Mouse (Mus musculus) layer of hippocampus, postnatal 25 days (tissue): ENCODE data around the gene Srebf1. TPM values are rescaled to one million over a fixed set of nuclear protein-coding genes. Genes with fewer than 3 reads are reported as not detected.

Source experiments
- DNase-seq, 2 experiments: peaks; one replicate each; pipeline ENCODE4 v3.0.0; 2022; ENCODE audit warnings: mixed read lengths in 2 of 2, low spot score in 1 of 2; ENCODE audit errors: extremely low spot score in 1 of 2
- total RNA-seq, 2 experiments: library from RNA; stranded (reverse); gene quantifications; 2 replicates each; pipeline ENCODE4 v1.2.3; 2021

Gene Srebf1
- total RNA-seq, 2 experiments from 2014 or later, result 49.9 to 58.1 TPM

DNA sequence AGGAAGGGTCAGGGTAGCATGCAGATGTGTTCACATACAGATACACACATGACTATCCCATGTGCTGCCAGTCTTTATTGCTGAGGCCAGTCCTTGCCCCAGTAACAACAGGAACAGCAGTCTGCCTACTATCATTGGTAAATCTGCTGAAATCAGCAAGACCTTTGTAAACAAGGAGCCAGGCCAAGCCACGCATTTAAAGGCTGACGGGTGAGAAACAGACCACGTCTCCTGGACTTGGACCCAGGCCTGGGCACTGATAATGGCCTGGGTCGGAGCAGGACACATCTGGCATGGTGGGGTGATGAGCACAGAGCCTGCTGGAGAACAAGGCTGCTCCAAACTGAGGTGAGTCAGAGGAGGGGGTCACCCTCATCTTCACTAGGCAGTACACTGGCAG is 18.1 kb upstream of the Srebf1 start:
- no peak for DNase-seq

DNA sequence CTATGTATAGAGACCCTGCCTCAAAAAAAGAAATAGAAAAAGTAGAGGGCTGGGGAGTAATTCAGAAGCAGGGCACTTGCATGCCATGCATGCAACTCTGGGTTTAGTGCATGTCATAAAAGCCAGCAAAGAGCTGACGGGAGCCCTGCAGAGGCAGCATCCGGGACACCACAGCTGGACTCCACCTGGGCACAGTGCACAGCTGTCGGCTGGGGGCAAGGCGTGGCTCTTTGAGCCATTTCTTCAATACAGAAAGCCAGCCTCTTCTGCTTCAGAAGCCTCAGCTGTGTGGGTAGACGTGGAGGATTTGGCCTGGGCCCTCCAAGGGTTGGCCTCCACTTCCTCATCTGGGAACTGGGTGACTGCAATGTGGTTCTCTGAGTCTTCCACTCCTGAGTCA is 13.0 kb upstream of the Srebf1 start:
- no peak for DNase-seq

DNA sequence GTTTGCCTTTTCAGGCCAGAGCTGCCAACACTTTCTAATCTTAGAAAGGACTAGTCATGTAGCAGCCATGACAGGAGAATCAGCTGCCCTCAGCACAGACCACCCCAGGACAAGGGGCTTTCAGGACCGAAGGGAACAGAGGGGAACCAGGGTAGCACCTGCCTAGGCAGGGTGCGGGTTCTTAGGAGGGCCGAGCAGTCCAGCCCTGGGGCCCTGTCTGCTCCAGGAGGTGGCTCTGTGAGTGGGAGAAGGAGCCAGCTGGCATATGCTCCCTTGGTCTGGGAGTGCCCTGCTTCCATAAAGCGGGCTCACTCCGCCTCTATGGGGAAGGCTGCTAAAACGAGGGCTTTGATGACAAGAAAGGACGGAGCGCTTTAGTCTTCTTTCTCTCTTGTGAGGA is 10.9 kb upstream of the Srebf1 start:
- no peak for DNase-seq

DNA sequence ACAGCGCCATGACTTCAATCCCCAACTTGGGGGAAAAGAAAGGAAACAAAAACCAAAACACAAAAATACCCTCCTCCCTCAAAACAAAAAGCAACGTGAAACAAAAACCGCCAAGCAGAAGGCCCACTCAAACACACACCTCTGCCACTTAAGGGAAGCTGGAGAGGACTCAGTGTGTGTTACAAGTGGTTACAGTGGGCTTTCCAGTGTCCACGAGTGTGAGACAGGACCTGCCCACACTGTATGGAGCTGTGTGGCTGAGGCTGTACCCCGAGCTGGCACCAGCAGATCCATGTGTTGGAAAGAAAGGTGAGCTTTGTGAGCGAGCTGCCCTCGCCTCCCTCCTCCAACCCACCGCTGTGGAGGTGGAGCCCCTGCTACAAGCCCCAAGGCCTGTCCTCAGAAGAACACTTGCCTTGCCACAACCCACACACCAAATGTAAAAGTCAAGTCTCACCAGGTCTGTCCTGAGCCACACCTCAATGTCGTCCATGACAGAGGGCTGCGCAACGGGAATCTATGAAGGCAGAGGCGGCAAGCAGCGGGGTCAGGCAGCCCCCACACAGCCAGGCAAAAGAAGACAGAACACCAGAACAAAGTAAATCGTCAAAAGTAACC is 10.2 kb upstream of the Srebf1 start:
- DNase-seq, result no peak

DNA sequence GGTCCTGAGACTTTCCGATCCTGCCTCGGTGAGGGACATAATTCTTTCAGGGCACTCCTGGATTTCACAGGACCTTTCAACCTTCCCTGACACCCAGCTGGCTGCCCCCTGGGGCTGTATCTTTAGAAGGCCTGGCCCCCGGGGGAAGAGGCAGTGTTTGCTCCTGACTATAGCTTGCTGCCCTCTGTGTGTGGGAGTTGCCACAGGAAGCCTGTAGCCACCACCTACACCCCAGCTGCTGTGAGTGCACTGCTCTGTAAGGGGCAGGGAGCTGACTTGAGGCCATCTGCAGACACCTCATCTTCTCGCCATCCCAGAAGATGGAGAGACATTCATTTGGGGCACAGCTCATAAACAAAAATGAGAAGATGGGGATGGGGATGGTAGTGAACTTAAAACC is 9.6 kb upstream of the Srebf1 start:
- no peak for DNase-seq

DNA sequence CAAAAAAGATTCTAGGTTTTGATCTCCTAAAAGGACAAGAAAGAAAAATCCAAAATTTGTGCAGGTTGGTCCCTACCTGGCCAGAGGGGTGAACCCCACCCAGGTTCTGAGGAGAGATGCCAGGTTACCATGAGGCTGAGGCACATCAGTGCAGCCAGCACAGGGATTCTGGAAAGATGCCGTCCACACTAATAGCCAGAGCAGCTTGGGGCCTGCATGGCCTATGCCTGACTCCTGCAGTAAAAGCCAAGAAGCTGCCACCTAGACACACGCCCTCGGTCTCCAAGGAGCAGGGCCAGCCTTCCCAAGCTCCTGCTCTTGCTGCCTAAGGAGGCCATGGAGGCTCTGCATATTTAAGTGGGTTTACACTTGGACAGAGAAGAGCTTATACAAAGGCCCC is 8.9 kb upstream of the Srebf1 start:
- no peak for DNase-seq

DNA sequence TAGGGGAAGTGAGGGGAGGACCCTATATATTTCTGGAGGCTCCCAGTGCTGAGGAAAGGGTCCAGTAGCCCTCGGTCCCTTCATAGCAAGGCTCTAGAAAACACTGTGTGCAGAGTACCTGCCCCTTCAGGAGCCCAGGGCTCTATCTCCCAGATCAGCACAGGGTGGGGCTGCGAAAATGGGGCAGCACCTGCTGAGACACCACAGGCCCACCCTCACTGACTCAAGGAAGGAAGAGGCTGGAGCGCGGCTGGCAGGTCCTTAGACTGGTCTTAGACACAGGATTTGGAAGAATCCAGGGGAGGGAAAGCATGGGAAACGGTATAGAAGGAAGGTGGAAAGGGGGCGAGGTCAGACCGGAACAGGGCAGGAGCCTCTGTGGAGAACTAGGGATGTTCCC is 8.1 kb upstream of the Srebf1 start:
- no peak for DNase-seq

DNA sequence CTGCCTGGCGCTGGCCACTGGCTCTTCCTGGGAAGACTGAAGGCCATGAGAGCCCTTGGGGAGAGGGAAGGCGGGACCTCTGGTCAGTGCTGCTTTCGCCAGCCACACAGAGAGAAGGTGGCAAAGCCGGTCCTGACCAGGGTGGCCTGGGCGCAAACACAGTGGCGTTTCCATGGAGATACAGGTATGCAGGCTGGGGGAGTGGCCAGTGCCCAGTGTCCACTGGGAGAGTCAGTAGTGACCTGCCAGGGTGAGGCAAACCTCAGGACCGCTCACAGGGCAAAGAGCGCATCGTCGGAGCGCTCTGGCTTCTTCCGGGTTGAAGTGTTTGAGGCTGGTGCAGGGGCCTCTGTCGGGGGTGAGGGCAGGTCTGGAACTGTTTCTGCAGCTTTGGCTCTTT is 7.4 kb upstream of the Srebf1 start:
- no peak for DNase-seq

DNA sequence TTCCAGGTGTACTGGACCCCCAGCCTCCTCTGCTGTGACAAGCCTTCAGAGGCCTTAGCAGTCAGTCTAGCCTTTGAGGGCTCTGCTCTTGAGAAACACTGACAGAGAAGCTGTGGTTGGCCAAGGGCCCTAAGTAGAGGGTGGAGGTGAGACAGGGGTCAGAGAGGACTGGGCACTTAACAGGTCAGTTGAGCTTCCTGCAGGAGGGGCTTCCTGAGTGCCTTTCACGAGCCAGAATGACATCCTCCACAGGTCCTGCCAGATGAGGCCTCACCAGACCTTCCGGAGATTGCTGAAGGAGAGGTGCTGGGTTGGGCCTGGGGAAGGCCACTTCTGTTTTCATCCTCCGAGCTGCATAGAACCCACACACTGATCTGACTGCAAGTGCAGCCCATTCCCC is 6.1 kb upstream of the Srebf1 start:
- no peak for DNase-seq

DNA sequence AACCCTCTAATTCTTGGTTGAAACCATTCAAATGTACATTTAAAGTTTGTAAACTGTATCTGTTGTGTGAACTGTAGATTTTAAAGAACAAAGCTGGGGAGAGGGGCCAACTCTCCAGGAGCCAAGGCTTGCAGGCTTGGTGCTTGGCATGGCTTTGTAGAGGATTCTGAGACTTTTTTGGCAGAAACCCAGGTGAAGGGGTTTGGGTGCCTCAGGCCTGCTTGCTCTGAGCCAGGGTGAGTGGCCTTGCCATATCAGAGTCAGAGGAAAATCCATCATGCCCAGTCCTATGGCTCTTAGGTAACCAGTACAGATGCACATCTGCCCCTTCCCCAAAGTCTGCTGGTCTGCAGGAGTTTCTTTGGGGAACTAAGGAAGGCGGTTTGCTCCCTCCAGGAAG is 3.5 kb upstream of the Srebf1 start:
- no peak for DNase-seq

DNA sequence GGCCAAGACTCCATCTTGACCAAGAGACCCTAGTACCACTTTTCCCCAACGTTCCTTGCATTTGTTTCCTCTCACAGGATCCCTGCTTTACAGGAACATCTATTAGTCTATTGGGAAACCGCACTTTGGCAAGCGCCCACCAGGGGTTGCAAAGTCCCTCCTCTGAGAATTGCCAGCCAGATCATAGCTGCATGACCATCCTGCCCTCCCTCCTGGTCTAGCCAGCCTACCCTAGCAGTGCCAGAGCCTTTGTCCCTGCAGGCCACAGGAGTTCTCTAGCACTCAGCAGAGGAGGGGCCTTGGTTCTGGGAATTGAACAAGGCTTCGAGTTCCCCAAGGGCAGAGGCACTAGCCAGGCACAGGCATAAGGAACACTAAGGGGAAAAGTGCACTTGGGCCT is 2.3 kb upstream of the Srebf1 start:
- no peak for DNase-seq

DNA sequence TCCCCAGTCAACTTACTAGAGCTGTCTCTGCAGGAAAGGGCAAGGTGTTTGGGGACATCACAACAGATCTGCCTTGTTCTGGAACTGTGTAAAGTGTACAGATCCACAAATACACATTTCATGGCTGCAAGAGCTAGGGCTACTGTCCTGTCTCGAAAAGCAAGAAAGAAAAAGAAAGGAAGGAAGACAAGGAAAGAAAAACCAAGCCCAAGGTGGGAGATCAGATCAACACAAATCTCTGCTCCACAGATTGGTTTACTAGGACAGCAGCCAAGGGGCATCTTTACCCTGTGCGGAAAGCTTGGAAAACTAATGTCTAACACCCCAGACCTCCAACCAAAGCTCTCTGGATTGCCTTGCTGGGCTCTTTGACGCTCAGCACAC is 304 bp downstream of the Srebf1 start:
- DNase-seq, result no peak

DNA sequence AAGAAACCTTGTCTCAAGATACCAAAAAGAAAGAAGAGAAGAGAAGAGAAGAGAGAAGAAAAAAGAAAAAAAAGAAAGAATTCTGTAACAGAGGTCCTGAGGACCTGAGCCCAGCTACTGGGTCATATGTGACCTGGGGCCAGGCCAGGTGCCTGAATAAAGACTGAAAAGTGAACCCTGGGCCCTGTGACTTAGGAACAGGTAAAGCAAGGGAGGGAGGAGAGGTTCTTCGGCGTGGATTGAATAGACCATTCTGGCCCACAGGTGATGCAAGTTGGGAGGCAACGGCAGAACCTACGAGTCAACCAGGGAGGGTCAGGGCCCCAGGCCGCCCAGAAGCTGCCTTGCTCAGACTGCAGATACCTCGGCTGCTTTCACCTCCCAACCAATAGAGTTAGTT is 956 bp downstream of the Srebf1 start:
- DNase-seq, result no peak

DNA sequence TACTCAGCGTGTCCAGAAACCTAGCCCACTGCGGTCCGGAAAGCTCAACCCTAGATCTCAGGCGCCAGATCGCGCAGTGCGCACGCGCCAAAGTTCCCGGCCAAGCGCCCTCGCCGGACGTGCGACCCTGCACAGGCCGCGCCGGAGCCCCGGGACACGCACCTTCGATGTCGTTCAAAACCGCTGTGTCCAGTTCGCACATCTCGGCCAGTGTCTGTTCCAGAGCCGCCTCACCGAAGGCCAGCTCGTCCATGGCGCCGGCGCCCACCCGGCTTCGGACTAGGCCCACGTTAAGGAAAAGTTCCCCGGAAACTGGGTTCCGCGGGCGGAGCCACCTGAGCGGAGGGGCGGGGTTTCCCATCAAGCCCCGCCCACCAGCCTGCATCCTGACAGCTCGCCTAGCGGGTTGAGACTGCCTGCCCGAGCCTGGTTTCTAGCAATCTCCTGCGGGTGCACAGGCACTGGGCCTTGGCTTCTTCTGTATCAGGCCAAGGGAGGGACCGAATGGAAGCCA is 2.0 kb downstream of the Srebf1 start:
- DNase-seq, result peak; percentile 77 to 90

DNA sequence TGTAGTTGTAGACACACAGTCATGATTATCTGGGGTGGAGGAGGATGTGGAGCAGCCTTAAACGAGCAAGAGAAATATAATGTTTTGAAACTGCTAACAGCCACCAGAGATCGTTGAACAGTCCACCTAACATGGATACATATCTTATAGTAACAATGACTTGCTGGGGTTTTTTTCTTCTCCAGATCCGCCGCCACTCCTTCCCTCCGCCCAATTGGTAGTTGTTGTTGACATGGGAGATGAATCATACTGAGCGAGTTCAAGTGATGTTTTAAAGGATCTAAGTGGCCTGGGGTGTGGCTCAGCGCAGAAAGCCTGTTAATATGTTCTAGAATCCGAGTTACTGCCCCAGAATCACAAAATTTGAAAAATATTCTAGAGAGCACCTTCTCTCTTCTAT is 2.8 kb downstream of the Srebf1 start:
- no peak for DNase-seq

DNA sequence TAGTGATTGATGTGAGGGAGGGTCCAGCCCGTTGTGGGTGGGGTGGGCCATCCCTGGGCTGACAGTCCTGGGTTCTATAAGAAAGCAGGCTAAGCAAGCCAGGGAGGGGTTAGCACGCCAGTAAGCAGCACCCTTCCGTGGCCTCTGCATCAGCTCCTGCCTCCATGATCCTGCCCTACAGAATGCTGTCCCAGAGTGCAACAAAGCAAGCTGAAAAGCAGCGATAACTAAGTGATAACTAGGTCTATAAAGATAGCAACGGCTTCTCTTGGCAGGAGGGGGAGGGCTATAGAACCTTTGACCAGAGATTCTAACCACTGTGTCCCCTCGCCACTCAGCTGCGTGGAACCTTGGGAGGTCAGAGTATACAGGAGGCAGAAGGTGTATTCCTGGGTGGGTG is 4.9 kb downstream of the Srebf1 start:
- DNase-seq, result no peak

DNA sequence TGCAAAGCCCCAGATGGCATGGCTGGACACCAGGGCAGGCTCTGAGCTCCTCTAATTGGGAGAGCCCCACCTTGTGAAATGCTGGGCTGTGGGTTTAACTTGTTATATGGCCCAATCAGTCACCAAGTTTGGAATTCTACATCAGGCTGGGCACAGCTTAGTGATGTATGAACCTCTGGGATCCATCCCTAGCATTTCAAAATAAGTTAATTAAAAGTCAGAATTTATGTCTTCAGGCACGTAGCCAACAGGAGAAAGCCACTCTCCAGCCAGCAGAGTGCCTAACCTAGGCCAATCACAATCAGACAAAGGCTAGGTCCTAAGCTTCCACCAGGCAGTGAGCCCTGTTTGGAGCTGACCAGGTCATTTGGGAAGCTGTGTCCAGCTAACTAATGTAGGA is 5.7 kb downstream of the Srebf1 start:
- no peak for DNase-seq

DNA sequence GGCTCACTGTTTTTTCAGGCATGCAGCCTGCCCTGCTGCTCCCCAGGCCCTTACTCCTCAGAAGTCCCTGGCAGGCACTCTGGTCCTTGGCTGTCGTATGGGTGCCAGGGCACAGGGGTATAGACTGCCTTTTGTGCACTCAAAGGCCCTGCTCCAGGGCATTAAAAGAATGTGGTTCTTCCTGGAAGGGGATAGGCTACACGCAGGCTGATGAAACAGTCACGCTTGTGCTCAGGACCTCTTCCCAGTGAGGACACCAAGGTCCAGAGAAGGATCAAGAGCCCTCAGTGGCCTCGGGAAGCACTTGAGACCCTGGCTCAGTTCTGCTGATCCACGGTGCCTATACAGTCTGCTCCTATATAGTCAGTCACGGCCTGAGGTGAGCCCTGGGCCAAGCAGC is 9.1 kb downstream of the Srebf1 start:
- no peak for DNase-seq

DNA sequence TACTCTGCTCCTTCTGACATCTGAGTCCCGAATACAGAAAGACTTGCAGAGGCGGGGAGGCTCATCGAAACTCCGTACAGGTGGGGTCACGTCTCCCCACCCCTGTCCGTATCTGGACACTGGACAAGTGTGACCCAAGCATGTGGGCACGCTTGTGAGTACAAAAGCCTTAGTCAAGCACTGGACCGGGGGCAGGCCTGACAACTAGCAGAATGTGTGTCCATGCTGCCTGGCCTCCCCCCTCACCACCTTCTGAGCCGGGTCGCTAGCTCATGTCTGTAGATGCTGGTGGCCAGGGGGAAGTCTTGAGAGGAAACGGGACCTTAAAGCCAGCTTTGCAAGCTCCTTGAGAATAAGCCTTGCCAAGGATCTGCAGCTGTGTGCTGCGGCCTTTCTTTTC is 10.6 kb downstream of the Srebf1 start:
- no peak for DNase-seq

DNA sequence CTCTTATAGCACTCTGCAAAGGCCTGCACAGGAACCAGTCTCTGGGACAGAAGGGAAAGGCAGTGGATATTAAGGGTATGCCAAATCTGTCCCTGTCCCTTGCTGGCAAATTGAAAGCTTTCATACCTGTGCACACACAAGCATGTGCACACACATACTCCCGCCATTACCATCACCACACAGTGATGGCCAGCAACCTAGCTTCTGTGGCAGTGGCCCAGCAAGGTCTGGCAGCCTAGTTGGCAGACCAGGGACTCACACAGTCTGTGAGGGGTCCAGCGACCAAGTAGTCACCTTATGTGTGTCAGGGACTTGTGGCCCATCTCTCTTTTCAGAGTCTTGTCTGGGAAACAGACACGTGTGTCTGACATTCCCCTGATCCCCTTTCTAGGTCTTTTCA is 11.2 kb downstream of the Srebf1 start:
- no peak for DNase-seq

DNA sequence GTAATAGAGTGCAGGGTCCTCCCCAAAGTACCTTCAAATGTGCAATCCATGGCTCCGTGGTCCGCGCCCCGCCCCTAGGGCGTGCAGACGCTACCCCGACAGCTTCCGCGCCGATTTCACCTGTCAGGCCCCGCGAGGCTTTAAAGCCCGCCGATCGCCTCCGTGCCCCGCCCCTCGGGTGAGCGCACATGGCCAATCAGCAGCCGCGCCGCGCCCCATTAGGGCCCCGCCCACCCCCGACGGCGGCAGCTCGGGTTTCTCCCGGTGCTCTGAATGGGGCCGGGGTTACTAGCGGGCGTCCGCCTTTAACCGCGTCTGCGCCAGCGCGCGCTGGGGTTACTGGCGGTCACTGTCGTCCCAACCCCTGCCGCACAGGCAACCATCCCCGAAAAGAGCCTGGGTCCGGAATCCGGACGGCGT is 12.1 kb downstream of the Srebf1 start:
- peak; percentile 72 to 74 for DNase-seq

DNA sequence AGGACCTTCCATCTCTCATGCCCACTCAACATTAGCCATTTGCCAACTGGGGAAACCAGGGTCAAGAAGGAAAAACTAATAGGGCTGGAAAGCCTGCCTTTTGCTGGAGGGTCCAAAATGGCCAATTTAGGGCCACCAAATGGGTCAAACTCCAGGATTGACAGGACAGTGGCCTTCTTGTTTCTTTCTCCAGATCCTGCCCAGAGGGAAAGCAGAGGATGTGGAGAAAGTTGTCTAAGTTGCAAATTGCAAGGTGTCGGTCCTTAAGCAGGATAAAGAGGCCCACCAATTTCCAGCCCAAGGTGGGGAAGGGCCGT is 12.5 kb downstream of the Srebf1 start:
- DNase-seq, result no peak

DNA sequence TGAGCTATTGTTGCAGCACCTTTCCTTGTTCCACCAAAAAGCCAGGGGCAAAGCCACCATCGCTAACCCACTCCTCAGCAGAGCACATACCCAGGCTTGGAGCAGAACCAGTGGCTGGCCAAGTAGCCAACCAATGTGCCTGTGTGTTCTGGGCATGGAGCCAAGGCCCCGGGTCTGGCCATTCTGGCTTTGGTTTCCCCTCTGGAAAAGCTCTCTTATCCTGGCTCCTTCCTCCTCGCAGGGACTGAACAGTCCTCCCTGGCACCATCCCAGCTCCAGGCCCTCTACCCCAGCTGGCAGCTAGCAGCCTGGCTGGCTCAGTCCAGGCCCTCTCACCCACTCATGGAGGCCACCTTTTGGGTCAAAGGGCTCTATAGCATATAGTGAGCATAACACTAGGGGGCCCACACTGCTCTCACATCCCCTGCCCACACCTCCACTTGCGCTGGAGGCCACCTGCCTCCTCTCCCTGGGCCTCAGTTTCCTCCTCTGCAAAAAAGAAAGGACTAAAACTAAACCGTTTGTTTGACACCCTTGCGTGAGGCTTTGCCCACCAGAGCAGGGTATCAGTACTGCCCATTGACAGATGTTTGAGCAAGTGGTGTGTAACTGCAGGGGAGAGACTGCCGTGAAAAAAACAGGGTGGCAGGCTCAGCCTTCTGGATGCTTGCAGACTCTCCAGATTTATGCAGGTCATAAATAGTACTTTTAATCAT is 13.0 kb downstream of the Srebf1 start:
- peak; percentile 62 to 81 for DNase-seq
